Mouse (Mus musculus): ENCODE data around the gene Efnb3. TPM values are rescaled to one million over a fixed set of nuclear protein-coding genes. Genes with fewer than 3 reads are reported as not detected.
"Not testable (repeated sequence)": the region's sequence is repeated elsewhere in the genome, so short reads cannot be mapped to it uniquely, and the experiment has no call there.

Gene Efnb3
- total RNA-seq, 2 experiments from 2014 or later = 144 to 156 TPM

DNA sequence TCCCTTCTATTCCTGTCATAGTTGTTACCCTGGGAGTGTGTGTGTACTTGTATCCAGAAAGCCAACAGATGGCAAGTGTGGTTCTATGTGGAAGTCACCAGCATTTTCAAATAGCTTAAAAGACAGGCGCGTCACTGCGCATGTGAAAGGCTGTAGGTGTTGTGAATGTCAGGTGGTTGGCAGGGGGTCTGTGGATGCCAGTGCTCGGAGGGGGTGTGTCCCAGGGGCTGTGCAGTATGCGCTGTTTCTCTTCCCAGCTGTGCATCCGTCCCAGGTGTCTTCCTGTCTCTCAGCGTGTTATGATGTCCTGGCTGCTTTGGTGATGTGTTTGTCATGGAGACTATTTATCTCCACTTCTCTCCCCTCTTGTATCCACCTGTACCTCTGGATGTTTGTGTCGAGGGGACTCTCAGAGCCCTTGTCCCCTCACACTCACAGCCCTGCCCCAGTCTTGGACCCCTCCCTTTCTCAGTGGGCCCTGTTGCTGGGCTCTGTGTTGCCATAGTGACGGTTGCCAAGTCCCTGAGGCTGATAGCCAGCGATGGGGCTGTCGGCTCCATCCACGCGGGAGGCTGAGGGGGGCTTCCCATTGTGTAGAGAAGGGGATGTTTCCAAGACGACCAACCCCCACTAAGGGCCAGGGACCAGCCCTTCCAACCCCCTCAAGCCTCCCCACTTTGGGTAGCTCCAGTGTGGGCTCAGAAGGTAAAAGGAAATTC is 7.2 kb downstream of the Efnb3 start:
- peak; percentile 78 to 86 for DNase-seq (ENCODE audit: low spot score in 2 of 2)

DNA sequence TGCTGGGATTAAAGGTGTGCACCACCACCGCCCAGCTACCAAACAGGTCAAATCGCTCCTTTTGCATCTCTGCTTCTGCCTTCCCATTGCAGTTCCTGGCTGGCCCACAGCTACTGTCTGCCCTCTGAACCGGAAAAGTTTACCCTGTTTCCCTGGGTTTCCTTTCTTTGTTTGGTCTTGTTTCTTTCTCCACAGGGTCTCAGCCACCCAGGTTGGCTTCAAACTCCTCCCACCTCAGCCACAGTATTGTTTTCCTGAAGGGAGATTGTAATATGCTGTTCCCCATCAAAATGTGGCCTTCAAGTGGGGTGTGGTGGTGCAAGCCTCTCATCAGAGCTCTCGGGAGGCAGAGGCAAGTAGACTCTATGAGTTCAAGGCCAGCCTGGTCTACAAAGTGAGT is 8.7 kb downstream of the Efnb3 start:
- DNase-seq (ENCODE audit: low spot score in 2 of 2) = no peak

DNA sequence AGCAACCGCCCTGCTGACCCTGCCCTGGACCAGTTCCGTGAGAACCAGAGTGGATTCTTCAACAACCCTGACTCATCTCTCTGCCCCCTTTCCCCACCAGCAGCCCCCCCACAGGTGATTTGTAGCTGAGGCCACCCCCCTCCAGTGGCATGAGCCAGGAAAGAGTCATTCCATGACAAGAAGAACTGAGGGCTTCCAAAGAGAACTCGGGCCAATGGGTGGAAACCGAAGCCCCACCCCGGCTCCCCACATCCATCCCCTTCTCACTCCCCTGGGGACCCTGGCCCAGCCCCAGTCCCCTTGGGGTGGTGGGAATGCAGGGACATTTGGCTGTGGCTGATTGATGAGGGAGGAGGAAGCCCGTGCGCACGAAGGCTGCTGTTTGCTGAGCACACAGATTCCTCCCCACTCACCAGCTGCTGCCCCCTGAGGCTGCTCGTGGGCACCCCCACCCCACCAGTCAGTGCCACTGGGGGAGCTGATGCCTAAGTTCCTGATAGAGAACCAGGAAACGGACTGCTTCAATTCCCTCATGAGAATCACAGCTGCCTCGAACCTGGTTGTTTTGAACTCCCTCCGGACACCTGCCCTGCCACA is 10.8 kb downstream of the Efnb3 start, which contains the start of gene Dnah2:
TSS of gene Dnah2 (minus strand) at position 51 of the 597 bp plus-strand sequence.
- no peak for DNase-seq (ENCODE audit: low spot score in 2 of 2)

DNA sequence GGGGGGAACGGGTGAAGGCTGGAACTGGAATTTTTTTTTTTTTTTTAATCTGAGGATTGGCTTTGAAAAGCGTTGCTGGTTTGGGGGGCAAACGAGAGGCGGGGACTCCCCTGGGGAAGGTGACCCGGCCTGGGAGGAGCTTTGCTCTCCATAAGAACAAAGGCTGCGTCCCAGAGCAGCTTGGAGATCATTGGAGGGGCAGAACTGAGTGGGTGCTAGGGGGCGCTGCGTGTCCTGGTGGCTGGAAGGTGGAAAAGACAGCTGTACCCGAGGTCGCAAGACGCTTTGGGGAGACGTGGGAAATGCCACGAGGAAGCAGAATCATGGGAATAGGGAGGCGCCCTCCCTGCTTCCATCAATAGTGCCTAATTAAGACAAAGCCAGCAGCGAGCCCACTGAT is 12.9 kb downstream of the Efnb3 start:
- no peak for DNase-seq (ENCODE audit: low spot score in 2 of 2)

DNA sequence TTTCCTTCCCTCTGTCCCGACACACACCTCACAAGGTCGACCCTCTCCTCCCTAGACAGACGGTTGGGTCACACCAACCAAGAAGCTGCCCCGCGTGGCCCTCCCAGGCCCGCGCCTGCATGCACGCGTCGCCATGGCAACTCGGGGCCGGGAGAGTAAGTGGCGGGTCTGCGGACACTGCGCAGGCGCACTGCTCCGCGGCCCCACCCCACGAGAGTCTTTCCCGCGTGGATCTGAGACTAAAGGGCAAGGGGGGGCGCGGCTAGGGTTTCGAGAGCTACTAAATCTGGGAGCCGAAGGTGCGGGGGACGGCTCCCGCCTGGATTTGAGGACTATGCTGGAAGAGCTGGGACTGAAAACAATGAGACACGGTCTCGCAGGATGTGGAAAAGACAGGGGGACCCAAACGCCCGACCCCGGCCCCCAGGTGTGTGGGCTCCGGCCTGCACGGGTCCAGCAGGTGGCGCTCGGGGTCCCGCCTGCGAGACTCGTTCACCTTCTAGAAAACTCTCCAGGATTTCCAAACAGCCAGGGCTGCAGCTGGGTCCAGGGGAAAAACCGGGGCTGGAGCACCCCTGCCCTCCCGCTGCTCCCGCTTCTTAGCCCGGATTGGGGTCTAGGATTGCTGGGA is 13.5 kb downstream of the Efnb3 start:
- peak; percentile 80 for DNase-seq (ENCODE audit: low spot score in 2 of 2)

DNA sequence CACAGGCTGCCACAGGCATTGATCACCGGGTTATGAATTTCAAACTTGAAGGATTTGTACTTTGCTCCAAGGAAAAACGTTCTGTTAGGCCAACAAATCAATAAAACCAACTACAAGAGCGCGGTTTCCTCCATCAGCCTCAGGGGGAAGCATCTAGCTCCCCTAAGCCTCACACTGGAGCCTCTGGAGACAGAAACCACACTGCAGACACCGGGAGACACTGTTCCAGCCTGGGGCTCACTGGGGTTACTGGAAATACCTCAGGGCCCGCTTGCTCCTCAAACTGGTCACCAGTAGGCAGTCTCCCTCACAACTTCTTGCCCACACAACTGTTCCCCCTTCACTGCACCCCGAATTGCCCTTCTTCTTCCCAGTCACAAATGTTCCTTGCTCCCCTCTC is 14.0 kb downstream of the Efnb3 start:
- DNase-seq (ENCODE audit: low spot score in 2 of 2) = no peak

DNA sequence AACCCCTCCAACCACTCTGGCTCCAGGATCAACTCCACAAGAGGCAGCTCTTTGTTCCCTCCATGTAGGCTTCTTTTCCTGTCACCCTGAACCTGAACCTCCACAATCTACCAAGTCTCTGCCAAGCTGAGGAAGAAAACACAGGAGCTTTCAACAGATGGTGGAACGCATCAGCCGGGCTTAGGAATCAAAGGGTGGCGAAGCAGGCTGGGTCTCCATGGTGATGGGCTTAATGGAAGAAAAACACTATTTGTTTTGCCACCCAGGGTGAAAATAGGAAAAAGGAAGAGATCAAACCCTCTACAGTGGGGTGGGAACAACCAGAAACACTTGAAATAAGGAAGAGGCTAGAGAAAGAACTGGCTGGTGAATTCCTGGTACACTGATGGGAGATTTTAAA is 16.4 kb downstream of the Efnb3 start:
- no peak for DNase-seq (ENCODE audit: low spot score in 2 of 2)

DNA sequence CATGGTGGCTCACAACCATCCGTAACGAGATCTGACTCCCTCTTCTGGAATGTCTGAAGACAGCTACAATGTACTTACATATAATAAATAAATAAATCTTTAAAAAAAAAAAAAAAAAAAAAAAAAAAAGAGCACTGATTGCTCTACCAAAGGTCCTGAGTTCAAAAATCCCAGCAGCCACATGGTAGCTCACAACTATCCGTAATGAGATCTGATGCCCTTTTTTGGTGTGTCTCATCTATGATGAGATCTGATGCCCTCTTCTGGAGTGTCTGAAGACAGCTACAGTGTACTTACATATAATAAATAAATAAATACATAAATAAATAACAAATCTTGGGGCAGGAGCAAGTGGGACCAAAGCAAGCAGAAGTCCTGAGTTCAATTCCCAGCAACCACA is 18.3 kb downstream of the Efnb3 start:
- DNase-seq (ENCODE audit: low spot score in 2 of 2) = not testable (repeated sequence)

DNA sequence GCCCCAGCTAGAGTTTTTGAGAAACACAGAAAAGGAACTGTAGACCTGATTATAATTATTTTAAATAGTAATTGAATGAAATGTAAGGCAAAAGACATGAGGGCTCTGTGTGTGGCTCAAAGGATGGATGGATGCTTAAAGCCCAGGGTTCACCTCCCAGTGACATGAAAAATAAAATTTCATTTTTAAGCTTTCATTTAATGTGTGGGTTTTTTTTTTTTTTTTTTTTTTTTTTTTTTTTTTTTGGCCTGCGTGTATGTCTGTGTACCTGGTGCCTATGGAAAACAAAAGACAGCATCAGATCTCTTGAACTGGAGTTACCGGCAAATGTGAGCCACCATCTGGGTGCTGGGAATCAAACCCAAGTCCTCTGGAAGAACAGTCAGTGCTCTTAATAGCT is 19.3 kb downstream of the Efnb3 start:
- DNase-seq (ENCODE audit: low spot score in 2 of 2) = no peak

DNA sequence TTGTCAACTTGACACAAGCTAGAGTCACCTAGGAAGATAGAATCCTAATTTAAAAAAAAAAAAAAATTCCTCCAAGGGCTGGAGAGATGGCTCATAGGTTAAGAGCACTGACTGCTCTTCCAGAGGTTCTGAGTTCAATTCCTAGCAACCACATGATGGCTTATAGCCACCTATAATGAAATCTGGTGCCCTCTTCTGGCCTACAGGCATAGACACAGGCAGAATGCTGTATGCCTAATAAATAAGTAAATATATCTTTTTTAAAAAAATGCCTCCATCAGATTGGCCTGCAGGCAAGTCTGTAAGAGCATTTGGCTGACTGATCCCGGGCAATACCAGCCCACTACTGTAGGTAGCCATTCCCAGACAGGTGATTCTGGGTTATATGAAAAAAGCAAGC is 25.0 kb downstream of the Efnb3 start:
- no peak for DNase-seq (ENCODE audit: low spot score in 2 of 2)

DNA sequence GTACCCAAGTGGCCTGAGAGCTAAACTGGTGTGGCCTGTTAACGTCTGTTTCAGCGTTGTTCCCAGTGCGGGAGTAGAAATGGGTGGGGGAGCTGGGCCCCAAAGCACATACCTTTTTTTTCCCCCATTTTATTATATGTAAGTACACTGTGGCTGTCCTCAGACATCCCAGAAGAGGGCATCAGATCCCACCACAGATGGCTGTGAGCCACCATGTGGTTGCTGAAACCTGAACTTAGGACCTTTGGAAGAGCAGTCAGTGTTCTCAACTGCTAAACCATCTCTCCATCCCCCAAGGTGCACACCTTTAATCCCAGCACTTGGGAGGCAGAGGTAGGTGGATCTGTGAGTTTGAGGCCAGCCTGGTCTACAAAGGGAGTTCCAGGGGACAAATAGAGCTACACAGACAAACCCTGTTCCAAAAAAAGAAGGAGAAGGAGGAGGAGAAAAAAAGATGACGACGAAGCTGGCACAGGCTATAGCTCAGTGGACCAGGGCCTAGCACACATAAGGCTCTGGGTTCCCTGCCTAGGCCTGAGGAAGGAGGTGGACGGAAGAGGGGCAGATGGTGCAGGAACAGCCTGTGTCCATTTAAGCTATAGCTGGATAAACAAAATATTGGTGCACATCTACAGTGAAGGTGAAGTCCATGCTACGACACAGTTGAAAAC is 27.4 kb downstream of the Efnb3 start:
- no peak for DNase-seq (ENCODE audit: low spot score in 2 of 2)

DNA sequence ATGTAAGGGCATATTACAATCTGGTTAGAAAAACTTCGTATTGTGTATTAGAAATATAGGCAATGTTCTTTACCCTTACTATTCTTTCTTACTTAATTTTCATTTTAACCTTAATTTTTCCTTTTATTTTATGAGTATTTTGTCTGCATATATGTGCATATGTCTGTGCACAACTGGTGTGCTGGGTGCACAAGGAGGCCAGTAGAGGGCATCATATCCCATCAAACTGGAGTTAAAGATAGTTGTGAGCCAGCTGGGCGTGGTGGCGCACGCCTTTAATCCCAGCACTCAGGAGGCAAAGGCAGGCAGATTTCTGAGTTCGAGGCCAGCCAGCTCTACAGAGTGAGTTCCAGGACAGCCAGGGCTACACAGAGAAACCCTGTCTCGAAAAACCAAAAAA is 29.2 kb downstream of the Efnb3 start:
- not testable (repeated sequence) for DNase-seq (ENCODE audit: low spot score in 2 of 2)

DNA sequence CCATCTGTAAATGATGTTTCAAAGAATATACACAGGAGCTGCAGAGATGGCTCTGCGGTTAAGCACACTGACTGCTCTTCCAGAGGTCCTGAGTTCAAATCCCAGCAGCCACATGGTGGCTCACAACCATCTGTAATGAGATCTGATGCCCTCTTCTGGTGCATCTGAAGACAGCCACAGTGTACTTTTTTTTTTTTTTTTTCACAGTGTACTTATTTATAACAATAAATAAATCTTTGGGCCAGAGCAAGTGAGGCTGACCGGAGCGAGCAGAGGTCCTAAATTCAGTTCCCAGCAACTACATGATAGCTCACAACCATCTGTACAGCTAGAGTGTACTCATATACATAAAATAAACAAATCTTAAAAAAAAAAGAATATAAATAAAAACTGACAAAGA is 29.7 kb downstream of the Efnb3 start:
- not testable (repeated sequence) for DNase-seq (ENCODE audit: low spot score in 2 of 2)

DNA sequence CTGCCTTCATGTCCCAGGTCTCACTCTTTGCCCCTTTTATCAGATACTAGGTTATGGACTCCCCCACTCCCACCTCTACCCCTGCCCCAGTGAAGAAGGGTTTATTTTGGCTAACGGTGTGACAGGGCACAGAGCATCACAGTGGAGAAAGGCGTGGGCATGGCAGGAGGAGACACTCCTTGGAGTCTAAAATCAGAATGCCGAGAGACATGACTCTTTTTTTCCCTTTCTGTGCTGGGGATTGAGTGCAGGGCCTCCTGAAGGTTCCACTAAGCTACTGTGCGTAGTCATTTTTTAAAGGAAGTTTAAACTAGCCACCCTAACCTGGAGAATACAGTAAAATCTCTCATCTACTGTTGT is 32.0 kb downstream of the Efnb3 start:
- no peak for DNase-seq (ENCODE audit: low spot score in 2 of 2)

DNA sequence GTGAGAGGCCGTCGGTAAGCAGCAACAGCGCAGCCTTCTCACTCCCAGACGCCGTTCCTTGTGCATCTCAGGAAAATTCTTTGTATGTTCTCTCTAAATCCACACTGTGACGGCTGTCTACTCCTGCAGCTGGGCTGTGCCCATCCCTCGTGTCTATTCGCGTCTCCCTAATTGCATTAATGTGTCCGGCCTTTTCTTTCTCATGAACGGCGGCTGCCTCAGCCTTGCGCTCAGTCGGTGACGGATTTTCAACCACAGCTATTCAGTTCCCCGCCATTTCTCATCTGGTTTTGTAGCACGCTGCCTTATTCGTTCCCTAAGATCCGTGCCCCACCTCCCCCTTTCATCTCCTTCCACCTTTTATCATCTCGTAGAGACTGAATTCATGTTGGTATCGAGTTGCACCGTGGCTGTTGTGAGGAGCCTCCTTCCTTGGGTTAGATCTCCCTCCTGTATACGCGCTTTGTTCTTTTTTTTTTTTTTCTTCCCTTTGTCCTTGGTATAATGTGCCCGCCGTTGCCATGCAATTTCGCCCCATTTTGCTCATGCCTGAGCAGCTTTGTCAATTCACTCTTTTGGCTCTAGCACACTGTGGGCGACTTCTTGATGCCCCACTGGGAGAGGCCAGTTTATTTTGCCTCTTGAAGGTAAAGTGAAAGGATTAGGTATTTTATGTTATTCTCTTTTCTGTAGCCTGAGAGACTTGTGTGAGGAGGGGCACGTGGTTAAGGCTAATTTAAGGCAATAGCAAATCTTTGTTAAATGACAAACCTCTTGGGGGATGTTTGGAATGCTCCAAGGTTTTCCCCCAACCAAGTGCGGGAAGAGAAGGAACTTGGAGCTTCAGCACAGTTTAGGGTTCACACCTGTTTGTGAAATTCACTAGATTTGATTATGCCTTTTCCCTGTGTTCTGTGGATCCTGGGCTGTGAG is 32.6 kb downstream of the Efnb3 start:
- peak in 1 of 2 experiments; percentile 44 for DNase-seq (ENCODE audit: low spot score in 2 of 2)

DNA sequence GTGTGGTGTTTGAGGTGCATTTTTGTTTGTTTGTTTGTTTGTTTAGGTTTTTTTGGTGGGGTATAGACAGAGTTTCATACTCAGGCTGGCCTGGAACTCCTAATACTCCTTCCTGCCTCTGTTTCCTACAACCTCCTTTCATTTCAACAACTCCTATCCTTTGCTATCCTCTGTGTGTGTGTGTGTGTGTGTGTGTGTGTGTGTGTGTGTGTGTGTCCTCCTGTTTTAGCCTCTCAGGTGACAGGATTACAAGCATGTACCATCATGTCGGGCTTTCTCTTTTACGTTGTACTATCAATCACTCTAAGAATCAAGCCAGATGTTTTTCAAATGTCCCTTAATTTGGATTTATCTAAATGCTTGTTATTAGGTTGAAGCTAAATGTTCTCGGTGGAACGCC is 33.4 kb downstream of the Efnb3 start:
- DNase-seq (ENCODE audit: low spot score in 2 of 2) = no peak

DNA sequence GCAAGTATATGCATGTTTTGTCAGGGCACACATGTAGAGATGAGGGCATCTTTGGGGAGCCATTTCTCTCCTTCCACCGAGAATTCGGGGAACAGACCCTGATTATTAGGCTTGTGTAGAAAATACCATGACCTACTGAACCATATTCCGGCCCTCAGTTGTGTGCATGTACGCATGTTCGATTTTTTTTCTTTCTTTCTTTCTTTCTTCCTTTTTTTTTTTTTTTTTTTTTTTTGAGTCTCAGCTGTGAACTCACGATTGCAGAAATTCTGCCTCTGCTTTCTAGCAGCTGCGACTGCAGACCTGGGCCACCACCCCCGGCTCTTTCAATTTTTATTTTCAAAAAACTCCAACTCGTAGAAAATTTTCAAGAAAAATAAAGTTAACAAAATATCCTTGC is 34.3 kb downstream of the Efnb3 start:
- no peak for DNase-seq (ENCODE audit: low spot score in 2 of 2)

DNA sequence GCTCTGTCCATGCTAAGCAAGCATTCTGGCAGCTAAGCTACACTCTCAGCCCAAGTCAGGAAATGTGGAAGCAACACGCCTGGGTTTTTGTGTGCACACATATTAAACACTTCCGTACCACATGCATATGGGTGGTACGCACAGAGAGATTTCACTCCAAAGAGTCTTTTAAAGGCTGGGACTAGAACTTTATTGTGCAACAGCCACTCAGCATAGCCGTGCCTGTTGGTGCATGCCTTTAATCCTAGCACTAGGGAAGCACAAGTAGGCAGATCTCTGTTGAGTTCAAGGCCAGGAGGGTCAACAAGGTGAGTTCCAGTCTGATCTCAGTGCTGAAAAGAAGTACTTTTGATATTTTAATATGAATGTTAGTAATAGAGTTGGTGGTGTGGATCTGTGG is 36.4 kb downstream of the Efnb3 start:
- no peak for DNase-seq (ENCODE audit: low spot score in 2 of 2)

DNA sequence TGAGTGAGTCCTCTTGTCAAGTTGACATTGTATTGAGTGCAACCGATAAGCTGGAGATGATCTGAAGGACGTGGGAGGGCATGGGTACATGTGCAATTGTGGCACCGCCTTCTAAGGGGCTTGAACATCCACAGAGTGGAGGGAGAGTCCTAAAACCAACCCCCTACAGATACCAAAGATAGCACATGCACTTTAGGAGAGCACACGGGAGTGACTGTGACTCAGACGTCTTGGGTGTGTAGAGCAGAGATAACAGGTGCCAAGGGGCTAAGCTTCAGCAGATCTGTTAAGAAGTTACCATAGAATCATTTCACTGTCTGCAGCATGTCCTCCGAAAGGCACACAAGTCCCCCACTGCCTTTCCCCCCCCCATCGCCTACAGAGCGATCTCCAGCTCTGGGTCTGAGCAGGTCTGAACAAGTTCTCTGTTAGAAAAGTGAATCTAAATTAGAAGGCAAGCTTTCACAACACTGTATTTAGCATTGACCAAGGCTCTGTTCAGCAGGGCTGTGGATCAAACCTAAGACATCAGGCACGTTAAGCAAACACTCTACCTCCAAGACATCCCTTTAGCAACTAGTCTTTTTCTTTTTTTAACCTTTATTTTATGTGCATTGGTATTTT is 38.4 kb downstream of the Efnb3 start:
- no peak for DNase-seq (ENCODE audit: low spot score in 2 of 2)

DNA sequence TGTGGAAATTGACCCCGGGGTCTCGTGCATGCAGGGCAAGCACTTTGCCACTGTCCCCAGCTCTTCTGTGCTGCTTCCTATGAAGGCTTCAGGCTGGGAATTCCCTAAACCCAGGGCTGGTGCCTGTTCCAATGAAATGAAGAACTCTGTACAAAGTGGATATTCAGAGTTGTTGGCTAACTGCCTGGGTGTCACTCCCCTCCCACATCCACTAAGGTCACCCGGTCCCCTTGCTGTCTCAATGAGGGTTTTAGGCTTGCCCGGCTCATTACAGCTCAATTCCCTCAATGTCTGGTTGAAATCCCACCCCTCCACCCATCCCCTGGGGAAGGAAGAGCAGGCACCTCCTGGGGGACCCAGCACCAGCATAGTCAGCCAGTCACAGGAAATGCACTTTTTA is 40.0 kb downstream of the Efnb3 start:
- no peak for DNase-seq (ENCODE audit: low spot score in 2 of 2)

DNA sequence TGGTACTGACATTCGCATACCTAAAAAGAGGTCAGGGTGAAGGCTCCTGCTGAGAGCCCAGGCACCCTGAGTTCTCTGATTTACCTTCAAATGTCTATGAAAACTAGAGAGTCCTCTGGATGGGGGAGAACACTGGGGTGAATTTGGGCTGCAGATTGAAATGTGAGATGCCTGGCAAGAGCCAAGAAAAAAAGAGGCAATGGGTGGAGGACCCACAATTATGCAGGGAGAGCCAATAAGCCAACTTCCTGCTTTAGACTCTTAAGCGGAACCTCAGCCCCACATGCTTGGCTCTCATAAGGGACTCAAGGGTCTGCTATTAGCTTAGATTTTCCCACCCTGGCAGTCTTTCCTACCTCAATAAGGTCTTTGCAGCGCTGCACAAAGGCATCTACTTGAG is 43.3 kb downstream of the Efnb3 start:
- DNase-seq (ENCODE audit: low spot score in 2 of 2) = no peak
